Mouse (Mus musculus): ENCODE results near the gene Wdr54.
A peak's percentile ranks its signal among the peaks of the same experiment; 100 is the strongest.
"Not testable (repeated sequence)": the region's sequence is repeated elsewhere in the genome, so short reads cannot be mapped to it uniquely, and the experiment has no call there.

Gene Wdr54

GRCm38 (mm10) chr6:83159456-83159855 lies 3.3 kb upstream of the Wdr54 start:
- not testable (repeated sequence) for DNase-seq

DNA sequence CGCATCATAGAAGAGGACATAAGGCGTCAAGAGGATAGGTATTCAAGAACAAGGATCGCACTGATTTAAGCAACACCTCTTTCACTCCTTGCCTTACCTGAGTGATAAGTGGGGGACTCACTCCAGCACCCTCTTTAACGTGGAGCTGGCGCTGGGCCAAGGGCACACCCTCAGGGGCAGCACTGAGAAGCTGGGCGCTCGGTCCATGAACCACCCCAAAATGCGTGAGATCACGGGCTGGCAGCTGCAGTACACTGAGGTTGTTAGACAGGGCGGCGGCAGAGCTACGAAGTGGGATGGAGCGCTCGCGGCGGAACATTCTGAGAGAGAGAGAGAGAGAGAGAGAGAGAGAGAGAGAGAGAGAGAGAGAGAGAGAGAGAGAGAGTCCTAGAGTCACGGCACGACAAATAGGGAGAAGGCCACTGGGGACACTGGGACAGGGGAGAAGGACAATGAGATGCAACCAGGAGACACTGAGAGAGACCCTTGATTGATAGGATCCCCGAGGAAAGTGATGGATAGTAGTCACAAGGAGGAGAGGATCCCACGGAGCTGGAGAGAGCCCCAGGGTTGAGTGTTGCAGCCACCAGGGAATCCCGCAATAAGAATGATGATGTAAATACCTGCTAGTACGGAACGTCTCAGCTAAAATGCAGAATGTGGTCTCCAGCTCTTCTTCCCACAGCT lies 502 bp downstream of the Wdr54 start:
- no peak for DNase-seq

DNA sequence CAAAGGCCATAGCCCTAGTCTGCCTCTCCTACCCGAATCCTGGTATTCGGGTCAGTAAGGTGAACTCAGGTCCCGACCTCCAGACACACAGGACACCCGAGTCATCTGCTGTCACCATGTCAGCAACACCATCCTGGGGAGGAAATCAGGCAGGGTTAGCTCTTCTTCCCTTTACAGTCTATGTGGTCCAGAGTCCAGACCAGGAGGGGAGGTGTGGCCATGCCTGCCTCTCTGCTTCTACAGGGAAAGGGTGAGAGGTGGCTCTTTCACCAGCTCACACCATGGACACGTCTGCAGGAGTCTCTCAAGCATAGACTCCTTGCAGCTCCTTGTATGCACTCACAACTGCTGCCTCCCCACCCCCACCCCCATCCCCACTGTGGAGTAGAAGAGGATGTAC lies 2.7 kb downstream of the Wdr54 start:
- DNase-seq, result no peak

- no peak for DNase-seq
Measured at GRCm38 (mm10) chr6:83153038-83153437, 3.2 kb downstream of the Wdr54 start.

- DNase-seq, result no peak
Measured at GRCm38 (mm10) chr6:83151721-83152120, 4.5 kb downstream of the Wdr54 start.

DNA sequence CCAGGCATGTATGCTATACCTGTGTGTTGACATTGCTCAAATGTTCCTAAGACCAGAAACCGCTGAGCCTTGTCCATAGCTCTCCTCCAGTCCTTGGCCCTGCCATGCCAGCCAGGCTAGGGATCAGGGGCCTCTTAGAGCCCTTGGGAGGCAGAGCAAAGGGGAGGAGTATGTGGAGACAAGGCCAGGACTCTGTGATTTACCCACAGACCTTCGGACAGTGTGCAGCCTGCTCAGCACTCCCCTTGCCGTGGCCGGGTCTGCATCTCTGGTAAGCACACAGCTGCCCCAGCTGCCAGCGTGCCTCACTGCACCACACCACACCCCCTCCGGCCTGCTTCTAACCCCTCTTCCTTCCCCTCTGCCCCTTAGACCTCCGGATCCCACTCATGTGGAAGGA lies 8.9 kb downstream of the Wdr54 start:
- no peak for DNase-seq

GRCm38 (mm10) chr6:83145805-83146204 lies 10.4 kb downstream of the Wdr54 start:
- DNase-seq, result no peak

- DNase-seq, result no peak
Measured at GRCm38 (mm10) chr6:83145209-83145608, 11.0 kb downstream of the Wdr54 start.

- no peak for DNase-seq
Measured at GRCm38 (mm10) chr6:83142886-83143285, 13.3 kb downstream of the Wdr54 start.

GRCm38 (mm10) chr6:83142211-83142731 lies 13.9 kb downstream of the Wdr54 start:
- peak; percentile 36 for DNase-seq

- no peak for DNase-seq
Measured at GRCm38 (mm10) chr6:83141636-83142035, 14.6 kb downstream of the Wdr54 start.

DNA sequence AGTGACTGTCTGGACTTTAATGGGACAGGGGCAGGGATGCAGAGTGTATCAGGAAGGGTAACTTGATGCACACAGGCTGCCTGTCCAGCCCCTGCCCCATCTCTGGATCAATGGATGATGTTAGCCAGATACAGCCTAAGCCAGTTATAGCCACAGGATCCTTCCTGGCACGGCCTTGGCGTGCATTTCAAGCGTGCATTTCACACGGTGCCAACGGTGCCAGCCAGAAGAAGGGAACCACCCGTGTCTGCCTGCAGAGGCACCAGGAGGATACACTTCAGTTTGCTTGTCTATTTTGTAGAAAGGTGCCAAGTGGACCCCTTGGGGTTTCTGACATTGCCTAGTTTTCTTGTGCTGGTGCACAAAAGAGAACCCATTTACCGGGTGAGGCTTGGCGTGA lies 16.2 kb downstream of the Wdr54 start:
- DNase-seq, result no peak

DNA sequence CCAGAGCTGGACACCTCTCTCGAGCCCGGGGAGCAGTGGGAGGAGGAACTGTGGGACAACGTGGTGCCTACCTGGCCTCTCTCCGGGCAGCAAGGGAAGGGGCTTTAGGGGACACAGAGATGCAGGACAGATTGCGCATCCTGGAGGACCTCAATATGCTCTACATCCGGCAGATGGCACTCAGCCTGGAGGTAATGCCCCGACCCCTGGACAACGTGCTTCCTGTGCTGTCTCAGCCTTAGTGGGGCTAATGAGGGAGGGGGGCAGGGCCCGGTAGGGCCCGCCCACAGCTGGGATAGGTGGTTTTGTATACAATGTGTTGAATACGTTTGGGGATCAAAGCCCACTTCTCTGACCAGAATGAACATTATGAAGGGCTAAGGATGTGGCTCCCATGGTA lies 18.1 kb downstream of the Wdr54 start:
- DNase-seq, result peak; percentile 43

GRCm38 (mm10) chr6:83137576-83137950 lies 18.6 kb downstream of the Wdr54 start:
- peak; percentile 93 for DNase-seq

DNA sequence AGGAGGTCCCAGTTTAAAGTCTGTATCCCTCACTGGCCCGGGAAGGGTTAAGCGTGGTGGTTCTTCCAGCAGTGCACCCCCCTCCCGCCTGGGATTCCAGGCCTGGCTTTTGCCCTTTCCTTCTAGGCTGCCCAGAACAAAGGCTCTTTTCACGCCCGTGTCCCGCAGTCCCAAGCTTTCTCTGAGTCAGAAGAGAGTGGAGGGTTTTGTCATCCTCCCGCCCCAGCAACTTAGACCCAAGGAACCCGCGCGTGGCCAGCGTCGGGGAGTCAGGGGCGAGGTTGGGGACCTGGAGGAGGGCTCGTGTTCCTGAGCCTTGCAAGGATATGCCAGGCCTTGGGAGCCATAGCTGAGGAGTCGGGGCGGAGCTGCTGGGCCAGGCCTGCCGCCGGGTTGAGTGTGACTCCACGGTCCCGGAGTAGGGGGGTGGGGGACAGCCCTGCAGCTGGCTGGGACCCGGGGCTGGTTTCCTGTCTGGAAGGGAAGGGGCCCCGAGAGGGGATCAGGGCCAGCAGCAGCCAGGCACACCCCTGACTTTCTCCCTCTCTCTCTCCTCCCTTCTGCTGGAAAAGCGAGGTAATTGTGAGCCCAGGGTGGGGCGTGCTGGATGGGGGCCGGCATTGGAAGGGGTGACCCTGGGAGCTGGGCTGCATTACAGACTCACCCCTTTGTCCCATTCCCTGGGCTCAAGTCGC lies 19.2 kb downstream of the Wdr54 start:
- DNase-seq, result peak; percentile 76

GRCm38 (mm10) chr6:83136291-83136880 lies 19.8 kb downstream of the Wdr54 start:
- no peak for DNase-seq

DNA sequence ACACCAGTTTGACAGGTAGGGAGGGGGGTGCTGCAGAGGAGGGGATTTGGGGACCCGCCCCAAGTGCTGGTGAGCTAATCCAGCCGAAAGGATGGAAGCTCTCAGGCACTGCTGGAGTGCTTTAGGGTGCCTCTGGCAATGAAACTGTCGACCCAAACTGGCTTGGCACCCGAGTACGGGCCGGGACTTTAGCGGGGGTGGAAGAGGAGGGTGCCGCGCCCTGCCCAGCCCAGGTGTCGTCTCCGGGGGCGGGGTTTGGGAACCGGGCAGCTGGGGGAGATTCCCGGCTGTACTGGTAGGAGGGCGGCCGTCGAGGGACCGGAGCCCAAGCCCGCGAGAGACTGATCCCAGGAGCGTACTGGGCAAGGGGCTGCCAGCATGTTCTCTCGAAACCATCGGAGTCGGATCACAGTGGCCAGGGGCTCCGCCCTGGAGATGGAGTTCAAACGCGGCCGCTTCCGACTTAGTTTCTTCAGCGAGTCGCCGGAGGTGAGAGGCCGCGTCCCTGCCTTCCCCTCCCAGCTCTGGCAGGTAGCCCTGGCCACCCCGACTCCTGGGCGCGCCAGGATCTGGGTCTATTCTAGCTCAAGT lies 20.5 kb downstream of the Wdr54 start:
- peak; percentile 78 for DNase-seq

- DNase-seq, result peak; percentile 86
Measured at GRCm38 (mm10) chr6:83134951-83135513, 21.2 kb downstream of the Wdr54 start, which contains the start of gene Rtkn. Gene Rtkn (plus strand): TSS chr6:83135463.

GRCm38 (mm10) chr6:83134226-83134625 lies 22.0 kb downstream of the Wdr54 start:
- peak; percentile 80 for DNase-seq

GRCm38 (mm10) chr6:83132176-83132919 lies 23.8 kb downstream of the Wdr54 start:
- peak; percentile 54 for DNase-seq

DNA sequence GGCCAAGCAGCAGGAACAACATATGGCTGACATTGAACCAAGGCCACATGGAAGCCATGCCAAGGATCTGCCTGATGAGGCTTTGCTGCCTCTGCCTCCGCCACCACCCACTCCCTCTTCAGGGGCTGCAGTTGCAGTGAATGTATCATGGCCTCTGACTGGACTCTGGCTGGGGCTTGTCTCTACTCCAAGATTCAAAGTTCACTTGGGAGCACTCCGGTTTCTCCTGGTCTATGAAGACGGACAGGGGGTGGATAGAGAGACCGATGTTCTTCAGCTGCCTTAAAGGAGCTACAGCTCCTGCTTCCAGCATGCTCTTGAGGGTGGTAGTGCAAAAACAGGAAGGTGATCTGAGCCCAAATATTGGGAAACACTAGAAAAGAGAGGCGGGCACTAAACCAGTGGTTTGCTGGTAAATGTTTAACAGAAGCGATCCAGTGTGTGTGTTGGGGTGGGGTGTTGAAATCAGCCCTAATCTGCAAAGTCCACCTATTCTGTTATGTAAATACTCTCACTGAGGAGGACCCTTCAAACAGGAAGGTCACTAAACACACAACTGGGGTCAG lies 24.6 kb downstream of the Wdr54 start:
- peak; percentile 92 for DNase-seq

GRCm38 (mm10) chr6:83127419-83127818 lies 28.8 kb downstream of the Wdr54 start:
- DNase-seq, result no peak
